Mouse (Mus musculus) lung, postnatal 10 days (tissue): Measurements from ENCODE around the gene Samd1.

ENCODE experiments used
- DNase-seq: peaks from one replicate; pipeline ENCODE4 v3.0.0; 2021

Gene Samd1

DNA sequence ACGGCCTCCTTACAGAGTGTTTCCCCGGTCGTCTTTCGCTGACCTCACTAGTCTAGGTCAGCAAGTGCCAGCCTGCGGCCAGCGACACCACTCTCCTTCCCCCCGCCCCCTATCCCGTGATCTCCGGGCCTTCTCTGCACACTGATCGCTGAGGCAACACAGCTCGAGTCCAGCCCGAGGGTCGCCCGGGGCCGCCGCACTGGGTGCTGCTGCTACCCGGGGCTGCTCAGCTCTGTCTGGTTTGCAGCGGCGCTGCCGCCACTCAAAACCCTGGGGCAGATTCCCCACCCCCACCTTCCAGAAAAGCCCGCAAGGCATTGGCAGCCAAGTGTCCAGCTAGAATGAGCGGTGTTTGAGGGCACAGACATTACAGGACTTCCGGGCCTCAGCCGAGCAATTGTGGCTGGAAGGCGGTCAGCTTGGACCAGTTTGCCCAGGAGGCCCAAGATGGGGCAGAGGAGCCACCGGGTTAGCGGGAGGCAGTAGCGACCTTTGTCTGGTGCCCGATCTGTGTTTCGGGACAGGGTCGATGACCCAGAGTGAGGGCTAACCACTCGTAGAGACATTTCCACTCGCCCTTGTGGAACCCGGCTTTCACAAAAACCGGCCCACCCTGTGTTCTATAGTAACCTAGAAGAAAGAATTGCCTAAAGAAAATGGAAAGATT is 15.2 kb downstream of the Samd1 start:
- no peak for DNase-seq

DNA sequence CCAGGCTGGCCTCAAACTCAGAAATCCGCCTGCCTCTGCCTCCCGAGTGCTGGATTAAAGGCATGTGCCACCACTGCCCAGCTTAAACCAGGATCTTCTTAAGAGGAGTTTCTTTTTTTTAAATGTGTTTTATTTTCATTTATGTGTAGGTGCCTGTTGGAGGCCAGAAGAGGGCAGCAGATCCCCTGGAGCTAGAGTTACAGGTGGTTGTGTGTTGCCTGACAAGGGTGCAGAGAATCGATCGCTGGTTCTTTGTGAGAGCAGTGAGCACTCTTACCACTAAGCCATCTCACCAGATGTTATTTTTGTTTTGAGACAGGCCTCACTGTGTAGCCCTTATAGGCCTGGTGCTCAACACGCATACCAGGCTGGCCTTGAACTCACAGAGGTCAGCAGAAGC is 18.4 kb downstream of the Samd1 start:
- no peak for DNase-seq

DNA sequence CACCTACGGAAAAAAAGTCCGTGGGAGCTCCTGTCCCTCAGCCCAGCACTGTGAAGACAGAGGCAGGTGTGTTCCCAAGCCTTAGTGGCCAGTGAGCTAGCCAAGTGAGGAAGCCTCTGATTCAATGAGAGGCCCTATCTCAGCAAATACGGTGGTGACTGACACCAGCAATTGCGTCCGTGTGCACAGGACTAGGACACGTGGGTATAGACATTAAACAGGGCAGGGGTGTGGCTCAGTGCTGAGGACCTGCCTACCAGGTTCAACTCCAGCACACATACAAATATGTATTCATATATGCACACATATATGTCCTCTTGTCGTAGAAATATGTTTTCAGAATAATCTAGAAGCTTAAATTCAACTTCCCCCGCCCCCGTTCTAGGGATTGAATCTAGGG is 22.3 kb downstream of the Samd1 start:
- no peak for DNase-seq

DNA sequence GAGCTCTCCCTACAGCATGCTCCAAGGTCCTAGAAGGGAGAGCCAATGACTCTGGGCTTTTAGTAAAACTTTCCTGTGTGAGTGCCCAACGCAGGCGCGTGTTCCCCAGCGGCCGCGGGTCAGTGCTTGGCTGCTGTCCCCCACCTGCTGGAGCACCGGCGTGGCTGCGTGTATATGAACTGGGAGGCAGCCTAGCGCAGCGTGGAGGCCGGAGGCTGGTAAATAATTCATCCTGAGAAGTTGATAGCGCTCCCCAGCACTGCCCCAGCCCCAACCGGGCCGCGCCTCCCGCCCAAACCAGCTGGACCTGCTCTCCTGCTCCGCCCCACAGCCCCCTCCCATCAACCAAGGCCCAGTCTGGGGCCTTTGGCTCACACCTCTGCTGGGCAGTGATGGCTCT is 23.6 kb downstream of the Samd1 start, which contains the start of gene Palm3:
Palm3 (plus strand) TSS at position 376 of the 400 bp plus-strand sequence.
- DNase-seq: peak; percentile 21

DNA sequence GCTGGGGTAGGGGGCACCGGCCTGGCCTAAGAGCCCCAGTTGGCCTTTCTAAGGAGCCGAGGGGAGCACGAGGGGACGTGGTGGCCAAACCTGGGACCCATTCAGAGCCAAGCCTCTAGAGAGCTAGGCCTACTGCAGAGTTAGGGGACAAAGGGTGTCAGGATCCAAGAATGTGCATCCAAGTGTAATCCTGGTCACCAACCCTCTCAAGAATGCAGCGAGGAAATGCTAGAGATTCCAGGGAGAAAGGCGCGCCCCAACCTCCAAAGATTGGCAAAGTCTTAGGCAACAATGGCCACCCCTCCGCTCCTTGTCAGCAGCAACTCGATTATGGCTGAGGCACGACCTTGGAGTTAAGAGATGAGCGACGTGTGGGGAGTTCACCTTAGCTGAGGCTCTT is 24.1 kb downstream of the Samd1 start:
- DNase-seq: peak; percentile 32

DNA sequence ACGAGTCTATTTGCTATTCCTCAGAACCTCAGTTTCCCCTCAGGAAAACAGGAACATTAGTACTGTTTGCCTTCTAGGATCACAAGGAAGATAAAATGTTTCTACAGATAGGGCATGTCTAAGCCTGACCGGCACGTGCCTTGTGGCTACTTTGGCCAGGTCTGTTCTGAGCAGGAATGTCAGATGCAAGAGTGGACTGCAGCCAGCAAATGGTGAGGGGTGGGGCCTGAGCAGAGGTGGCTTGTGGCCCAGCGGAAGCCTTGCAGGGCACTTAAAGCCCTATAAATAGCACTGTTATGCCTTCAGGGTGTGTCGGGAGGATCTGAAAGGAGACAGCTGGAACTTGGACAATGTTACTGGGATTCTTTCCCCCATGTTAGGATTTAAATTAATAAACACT is 25.6 kb downstream of the Samd1 start:
- DNase-seq: peak; percentile 83

DNA sequence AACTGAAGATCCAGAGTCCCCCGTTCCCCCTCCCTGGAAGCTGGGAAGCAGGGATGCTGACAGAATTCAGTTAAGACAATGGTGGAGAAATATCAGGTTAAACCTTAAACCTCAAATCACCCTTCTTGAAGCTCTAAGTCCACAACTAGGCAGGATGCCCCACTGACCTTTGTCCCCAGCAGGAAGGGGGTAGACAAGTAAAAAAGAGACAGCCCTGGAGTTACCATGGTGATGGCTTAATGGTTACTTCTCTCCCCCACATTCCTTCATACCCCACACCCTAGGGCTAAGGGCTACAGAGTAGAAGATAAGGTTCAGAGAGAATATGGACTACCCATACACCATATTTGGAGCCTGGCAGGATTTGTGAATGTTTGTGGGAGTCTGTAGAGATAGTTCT is 26.2 kb downstream of the Samd1 start:
- DNase-seq: no peak

DNA sequence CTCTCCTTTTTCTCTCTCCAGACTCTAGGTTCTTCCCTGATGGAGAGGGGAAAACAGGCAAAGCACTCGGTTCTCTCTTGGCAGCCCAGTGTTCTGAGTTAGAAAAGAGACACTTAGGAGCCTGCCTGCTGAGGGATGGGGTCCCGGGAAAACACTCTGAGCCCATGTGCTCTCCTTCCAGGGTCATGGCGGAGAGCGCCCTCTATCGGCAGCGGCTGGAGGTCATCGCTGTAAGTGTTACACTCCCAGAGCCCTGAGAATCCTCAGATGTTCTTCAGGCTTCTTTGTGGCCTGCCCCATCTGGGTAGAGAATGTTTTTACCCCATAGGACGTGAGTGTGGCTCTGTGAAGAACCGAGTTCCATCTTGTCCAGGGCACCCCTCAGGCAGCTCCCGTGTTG is 26.7 kb downstream of the Samd1 start:
- peak; percentile 72 for DNase-seq

DNA sequence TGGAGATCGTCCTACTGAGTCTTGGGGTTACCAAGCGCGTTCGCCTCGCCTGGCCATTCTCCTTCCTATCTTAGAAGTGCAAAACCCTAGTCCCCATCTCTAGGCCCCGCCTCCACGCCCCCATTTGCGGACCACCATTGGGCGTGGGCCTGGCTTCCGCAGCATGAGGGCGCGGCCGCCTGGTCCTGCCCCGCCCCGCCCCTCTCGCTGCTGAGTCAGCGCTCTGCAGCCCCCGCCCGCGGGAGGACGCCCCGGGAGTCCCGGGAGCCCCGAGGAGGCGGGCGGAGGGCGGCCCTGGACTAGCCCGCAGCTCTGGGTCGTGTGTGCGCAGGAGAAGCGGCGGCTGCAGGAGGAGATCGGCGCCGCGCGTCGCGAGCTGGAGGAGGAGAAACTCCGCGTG is 28.4 kb downstream of the Samd1 start:
- DNase-seq: peak; percentile 62

DNA sequence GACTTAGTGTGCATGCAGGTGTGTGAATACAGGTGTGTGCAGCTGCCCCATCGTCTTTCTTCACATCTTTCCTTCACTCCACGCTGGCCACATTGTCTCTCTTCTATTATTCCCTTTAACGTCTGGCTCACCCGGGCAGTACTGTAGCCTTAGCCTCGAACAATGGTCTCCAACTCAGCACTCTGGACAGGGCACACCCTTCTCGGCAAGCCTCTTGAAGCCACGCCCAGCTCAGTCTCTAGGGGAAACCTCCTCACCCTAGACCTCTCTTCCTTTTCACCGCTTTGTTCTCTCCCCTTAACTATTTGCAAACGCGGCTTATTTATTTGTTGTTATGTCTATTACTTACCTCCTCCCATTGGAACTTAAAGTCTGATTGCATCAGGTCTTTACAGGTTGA is 30.0 kb downstream of the Samd1 start:
- DNase-seq: peak; percentile 47

GRCm38 (mm10) chr8:84029272-84029671 is 31.8 kb downstream of the Samd1 start:
- DNase-seq: no peak

GRCm38 (mm10) chr8:84032777-84033176 is 35.3 kb downstream of the Samd1 start:
- DNase-seq: no peak

GRCm38 (mm10) chr8:84038015-84038414 is 40.5 kb downstream of the Samd1 start:
- no peak for DNase-seq

GRCm38 (mm10) chr8:84039050-84039449 is 41.6 kb downstream of the Samd1 start:
- peak; percentile 85 for DNase-seq

GRCm38 (mm10) chr8:84042066-84042947 is 44.8 kb downstream of the Samd1 start, which contains the start of gene Il27ra:
Gene Il27ra (minus strand): TSS chr8:84042589.
- DNase-seq: peak; percentile 84

DNA sequence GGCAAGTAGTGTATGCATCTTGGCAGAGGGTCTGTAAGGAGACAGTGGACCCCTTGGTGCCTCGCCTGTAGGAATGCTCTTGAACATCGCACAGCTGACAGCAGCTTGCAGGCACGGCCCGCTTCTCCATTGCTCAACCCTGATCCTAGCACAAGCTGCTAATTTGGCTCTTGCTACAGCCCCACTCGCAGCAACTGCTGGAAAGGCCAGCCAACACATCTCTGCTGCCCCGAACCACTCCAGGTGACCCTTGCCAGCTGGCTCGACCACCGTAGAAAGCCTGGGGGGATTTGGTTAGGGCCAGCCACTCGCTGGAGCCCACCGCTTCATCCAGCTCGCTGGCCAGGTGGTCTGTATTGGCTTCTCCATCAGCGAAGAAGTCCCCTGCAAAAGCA is 45.5 kb downstream of the Samd1 start:
- DNase-seq: peak; percentile 52

DNA sequence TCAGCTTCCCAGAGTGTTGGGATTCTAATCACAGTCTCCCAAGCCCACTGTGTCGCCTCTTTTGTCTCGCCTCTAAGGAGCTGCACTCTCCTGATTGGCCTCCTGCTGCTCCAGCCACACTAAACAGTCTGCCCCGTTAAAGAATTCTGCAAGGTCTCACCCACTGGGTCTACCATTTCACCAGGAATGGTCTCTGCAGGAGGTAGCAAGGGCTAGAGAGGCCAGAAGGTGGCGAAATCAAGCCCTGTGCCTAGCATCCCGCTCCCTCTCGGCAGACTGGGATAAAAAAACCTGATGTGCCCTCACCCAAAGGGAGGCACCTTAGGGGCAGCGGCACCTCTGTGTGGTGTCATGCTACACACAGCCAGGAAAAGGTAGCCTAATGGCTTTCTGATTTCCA is 46.6 kb downstream of the Samd1 start:
- no peak for DNase-seq

- DNase-seq: no peak
Measured at GRCm38 (mm10) chr8:84044900-84045299, 47.4 kb downstream of the Samd1 start, which contains the start of gene Rln3. Gene Rln3 (minus strand): TSS chr8:84045000.

- DNase-seq: no peak
Measured at GRCm38 (mm10) chr8:84046505-84046904, 49.0 kb downstream of the Samd1 start.

GRCm38 (mm10) chr8:84048171-84048570 is 50.7 kb downstream of the Samd1 start:
- no peak for DNase-seq
